Mouse (Mus musculus) ES-E14 (cell line): ENCODE results near the gene Sdsl. TPM values are rescaled to one million over a fixed set of nuclear protein-coding genes. Genes with fewer than 3 reads are reported as not detected.

Source experiments
- DNase-seq: peaks from one replicate; pipeline ENCODE4 v3.0.0-alpha.2; 2013; ENCODE audit warnings: low read depth, low spot score
- H3K27ac ChIP-seq: 2 replicates; pipeline ENCODE4 v1.5.1; 2012; ENCODE audit warnings: low read depth, mild to moderate bottlenecking, low read length, moderate library complexity, mixed read lengths; ENCODE audit not compliant: poor library complexity, insufficient read depth, severe bottlenecking
- H3K36me3 ChIP-seq: 2 replicates; pipeline ENCODE4 v1.6.1; 2012; ENCODE audit warnings: mild to moderate bottlenecking, low read length, moderate library complexity, mixed read lengths; ENCODE audit not compliant: control insufficient read depth, poor library complexity, insufficient read depth, severe bottlenecking
- H3K4me1 ChIP-seq, 2 experiments: fragments of 150-350 bp in 1 of 2; sonication (generic) in 1 of 2; 2 replicates each; pipeline ENCODE4 v1.6.1; 2012; ENCODE audit warnings: low read length in 2 of 2, mild to moderate bottlenecking in 1 of 2, mixed read lengths in 1 of 2; ENCODE audit not compliant: control insufficient read depth in 2 of 2, insufficient read depth in 2 of 2, poor library complexity in 1 of 2
- H3K4me3 ChIP-seq, 2 experiments: fragments of 150-350 bp in 1 of 2; sonication (generic) in 1 of 2; 2 replicates each; pipeline ENCODE4 v1.5.1; 2012; ENCODE audit warnings: low read length in 2 of 2, low read depth in 1 of 2, mild to moderate bottlenecking in 1 of 2, mixed read lengths in 1 of 2; ENCODE audit not compliant: insufficient read depth in 1 of 2, poor library complexity in 1 of 2, severe bottlenecking in 1 of 2
- H3K9ac ChIP-seq: 2 replicates; pipeline ENCODE4 v1.6.1; 2012; ENCODE audit warnings: low read depth, mild to moderate bottlenecking, low read length, mixed read lengths; ENCODE audit not compliant: poor library complexity, insufficient read depth, severe bottlenecking
- H3K9me3 ChIP-seq: fragments of 150-350 bp; sonication (generic); 2 replicates; pipeline ENCODE4 v1.6.1; 2012; ENCODE audit warnings: low read depth, mild to moderate bottlenecking, low read length; ENCODE audit not compliant: control insufficient read depth, insufficient read depth
- CHD2 ChIP-seq: IDR thresholded peaks from 2 replicates; pipeline ENCODE4 v1.6.1; 2014; ENCODE audit warnings: mild to moderate bottlenecking, low read depth, low read length, inconsistent platforms
- HCFC1 ChIP-seq: IDR thresholded peaks from 2 replicates; pipeline ENCODE4 v1.6.1; 2012; ENCODE audit warnings: low read length, inconsistent platforms, borderline replicate concordance; ENCODE audit not compliant: insufficient read depth
- MAFK ChIP-seq: IDR thresholded peaks from 2 replicates; pipeline ENCODE4 v1.6.1; 2014; ENCODE audit warnings: mild to moderate bottlenecking, low read depth, low read length, inconsistent platforms; ENCODE audit not compliant: insufficient read depth
- ZC3H11A ChIP-seq: IDR thresholded peaks from 2 replicates; pipeline ENCODE4 v1.6.1; 2012; ENCODE audit warnings: low read depth, mild to moderate bottlenecking, inconsistent platforms, low read length, borderline replicate concordance
- ZNF384 ChIP-seq: IDR thresholded peaks from 2 replicates; pipeline ENCODE4 v1.6.1; 2012; ENCODE audit warnings: low read depth, low read length, inconsistent platforms
- in situ Hi-C, 2 experiments: fragments of 600-800 bp; cut with MboI; formaldehyde crosslinking; loops; one replicate each; pipeline ENCODE4 v1.15.1; 2025; ENCODE audit warnings: low sequenced_read_pairs in 2 of 2, inconsistent platforms in 1 of 2; ENCODE audit not compliant: unreplicated experiment in 2 of 2
- total RNA-seq: library from RNA; depleted of rRNA; stranded (reverse); fragments of 300-350 nt; gene quantifications from 2 replicates; pipeline ENCODE4 v1.2.3, GENCODE M21; 2012

Sdsl gene
- total RNA-seq, 1 experiment: 0.67 TPM

- Histone ChIP-seq H3K9me3 (no peaks in the 10 kb centered on the region), H3K4me1 (peaks cover 21 to 38% of the 10 kb centered on the region in 2 experiments), H3K36me3 (no peaks in the 10 kb centered on the region; the same call in 1 of the 2 replicates), H3K4me3 (peak overlapping the region in 1 of 2 experiments; percentile 20; a peak in 2 of 4 replicates), H3K27ac (peak overlapping the region; percentile 41), H3K9ac (no peak overlapping the region)
- no peak for DNase-seq
- in situ Hi-C loops: no loop called here
- TF ChIP-seq HCFC1 (no peak), CHD2 (no peak), ZNF384 (no peak), ZC3H11A (no peak), MAFK (no peak)
Measured at GRCm38 (mm10) chr5:120514031-120514677, 41.5 kb upstream of the Sdsl start.

- peak overlapping the region; percentile 60; the same call in 1 of the 2 replicates for H3K9ac ChIP-seq
- H3K9me3 ChIP-seq: no peaks in the 10 kb centered on the region
- peaks cover 21 to 38% of the 10 kb centered on the region in 2 experiments for H3K4me1 ChIP-seq
- in situ Hi-C loops: no loop called here
- peak overlapping the region; percentile 76; the same call in 1 of the 2 replicates for H3K27ac ChIP-seq
- peak; percentile 84 for DNase-seq
- peak overlapping the region; percentile 61 to 80 for H3K4me3 ChIP-seq
- H3K36me3 ChIP-seq: no peaks in the 10 kb centered on the region; the same call in 1 of the 2 replicates
- TF ChIP-seq CHD2 (no peak), ZC3H11A (no peak), HCFC1 (no peak), ZNF384 (no peak), MAFK (no peak)
Measured at GRCm38 (mm10) chr5:120512911-120513555, 40.4 kb upstream of the Sdsl start.

- Histone ChIP-seq H3K4me1 (peaks cover 21 to 27% of the 10 kb centered on the region in 2 experiments), H3K4me3 (peak overlapping the region; percentile 71 to 79), H3K9ac (peak overlapping the region; percentile 71), H3K27ac (no peak overlapping the region), H3K9me3 (no peaks in the 10 kb centered on the region), H3K36me3 (no peaks in the 10 kb centered on the region; the same call in 1 of the 2 replicates)
- in situ Hi-C loops: no loop called here
- TF ChIP-seq CHD2 (no peak), HCFC1 (no peak), MAFK (no peak), ZNF384 (no peak), ZC3H11A (no peak)
- DNase-seq: no peak
Measured at GRCm38 (mm10) chr5:120511643-120512220, 39.1 kb upstream of the Sdsl start.

- H3K9me3 ChIP-seq: no peaks in the 10 kb centered on the region
- peaks cover 21 to 25% of the 10 kb centered on the region in 2 experiments for H3K4me1 ChIP-seq
- peak; percentile 92 for DNase-seq
- H3K36me3 ChIP-seq: no peaks in the 10 kb centered on the region; the same call in 1 of the 2 replicates
- TF ChIP-seq CHD2 (no peak), MAFK (no peak)
- no peak within 1 kb of the TSS for H3K27ac ChIP-seq
- in situ Hi-C loops: no loop called here
- peak within 1 kb of the TSS; percentile 71 to 79 for H3K4me3 ChIP-seq
- H3K9ac ChIP-seq: peak within 1 kb of the TSS; percentile 71
Measured at GRCm38 (mm10) chr5:120510982-120511642, 38.5 kb upstream of the Sdsl start, which contains the start of gene Slc8b1. TSS of gene Slc8b1 (plus strand) at chr5:120511168.
